Mouse (Mus musculus) thymus, postnatal 25 days (tissue): ENCODE data around the gene Vps52.
"Not testable (repeated sequence)": the region's sequence is repeated elsewhere in the genome, so short reads cannot be mapped to it uniquely, and the experiment has no call there.

Experiments
- DNase-seq: peaks from one replicate; pipeline ENCODE4 v3.0.0; 2022

Gene Vps52

GRCm38 (mm10) chr17:33947430-33948089 is 8.1 kb upstream of the Vps52 start:
- peak; percentile 66 for DNase-seq

DNA sequence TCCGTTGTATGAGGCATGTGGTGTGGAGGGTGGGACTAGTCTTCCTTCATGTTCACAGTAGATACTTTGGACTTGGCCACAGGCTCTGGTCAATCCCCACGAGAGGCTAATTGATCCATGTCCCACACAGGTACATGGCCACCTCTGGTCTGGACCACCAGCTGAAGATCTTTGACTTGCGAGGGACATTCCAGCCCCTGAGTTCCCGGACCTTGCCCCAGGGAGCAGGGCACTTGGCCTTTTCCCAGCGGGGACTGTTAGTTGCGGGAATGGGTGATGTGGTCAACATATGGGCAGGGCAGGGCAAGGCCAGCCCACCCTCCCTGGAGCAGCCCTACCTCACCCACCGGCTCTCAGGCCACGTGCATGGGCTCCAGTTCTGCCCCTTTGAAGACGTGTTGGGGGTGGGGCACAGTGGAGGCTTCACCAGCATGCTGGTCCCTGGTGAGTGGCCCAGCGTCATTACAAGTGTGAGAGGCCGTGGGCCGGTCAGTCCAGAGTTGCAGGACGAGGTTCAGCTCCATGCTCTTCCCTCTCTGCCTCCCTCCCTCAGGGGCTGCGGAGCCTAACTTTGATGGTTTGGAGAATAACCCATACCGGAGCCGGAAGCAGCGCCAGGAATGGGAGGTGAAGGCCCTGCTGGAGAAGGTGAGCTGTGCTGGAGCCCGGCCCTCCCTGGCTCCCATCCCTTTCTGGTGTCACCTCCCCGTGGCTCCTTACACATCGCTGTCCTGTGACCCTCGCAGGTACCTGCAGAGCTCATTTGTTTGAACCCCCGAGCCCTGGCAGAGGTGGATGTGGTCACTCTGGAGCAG is 7.3 kb upstream of the Vps52 start:
- DNase-seq, result no peak

DNA sequence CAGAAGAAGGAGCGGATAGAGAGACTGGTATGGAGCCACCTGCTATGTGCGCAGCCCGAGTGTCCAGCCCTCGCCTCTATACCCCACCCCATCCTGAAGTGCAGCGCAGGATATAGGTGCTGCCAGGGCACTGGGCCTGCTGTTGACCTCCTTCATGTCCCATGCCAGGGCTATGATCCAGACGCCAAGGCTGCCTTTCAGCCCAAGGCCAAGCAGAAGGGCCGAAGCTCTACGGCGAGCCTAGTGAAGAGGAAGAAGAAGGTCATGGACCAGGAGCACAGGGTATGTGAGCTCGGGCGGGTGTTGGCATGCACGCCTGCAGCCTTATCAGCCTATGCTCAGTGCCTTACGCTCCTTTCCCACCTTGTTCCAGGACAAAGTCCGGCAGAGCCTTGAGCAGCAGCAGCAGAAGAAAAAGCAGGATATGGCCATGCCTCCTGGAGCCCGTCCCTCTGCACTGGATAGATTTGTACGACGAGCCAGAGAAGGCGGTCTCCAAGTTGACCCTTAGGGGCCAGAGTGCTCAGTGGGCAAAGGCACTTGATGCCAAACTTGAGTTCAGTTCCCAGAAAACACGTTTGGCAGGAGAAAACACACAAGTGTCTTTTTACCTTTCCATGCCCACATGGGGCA is 6.6 kb upstream of the Vps52 start:
- no peak for DNase-seq

- DNase-seq, result no peak
Measured at GRCm38 (mm10) chr17:33950131-33950625, 5.4 kb upstream of the Vps52 start.

DNA sequence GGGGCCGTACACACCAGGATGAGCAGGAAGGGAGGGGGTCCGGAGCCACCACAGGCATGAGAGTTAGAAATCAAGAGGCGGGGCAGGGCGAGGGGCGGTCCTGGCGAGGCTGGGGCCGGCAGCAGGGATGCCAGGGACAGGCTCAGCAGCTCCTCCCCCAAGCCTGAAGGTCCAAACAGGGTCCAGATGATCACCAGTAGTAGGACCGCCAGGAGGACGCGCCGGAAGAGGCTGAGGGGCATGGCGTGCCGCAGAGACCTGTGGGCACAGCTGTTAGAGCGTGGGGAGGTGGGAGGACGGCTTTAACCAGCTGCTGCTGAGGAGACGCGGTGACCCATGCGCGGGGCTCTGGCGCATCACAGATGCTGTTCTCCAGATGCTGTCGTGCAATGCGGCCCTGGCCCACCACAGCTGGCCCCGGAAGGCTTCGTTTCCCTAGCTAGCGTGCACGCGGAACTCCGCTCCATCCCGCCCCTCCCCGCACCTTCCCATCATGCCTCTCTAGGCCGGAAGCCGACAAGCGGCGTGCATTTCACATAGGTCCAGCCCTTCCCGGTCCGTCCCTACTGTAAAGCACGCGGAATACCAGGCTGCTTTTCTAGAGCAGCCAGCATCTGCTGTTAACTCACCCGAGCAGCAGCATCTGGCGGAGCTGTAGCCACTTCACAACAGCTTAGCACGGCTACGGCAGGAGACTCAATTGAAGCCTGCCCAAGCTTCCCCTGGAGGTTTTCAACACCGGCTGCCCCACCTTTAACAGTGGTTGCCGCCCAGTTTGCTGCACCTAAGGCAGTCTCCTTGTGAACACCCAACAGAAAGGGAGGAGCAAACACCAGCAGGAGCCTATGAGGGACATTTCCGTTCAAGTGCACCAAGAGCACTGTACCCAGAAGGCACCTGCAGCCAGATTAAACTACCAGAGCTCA is 4.3 kb upstream of the Vps52 start, which contains the start of gene B3galt4:
B3galt4 (minus strand) TSS at position 468 of the 926 bp plus-strand sequence.
- peak; percentile 80 for DNase-seq

DNA sequence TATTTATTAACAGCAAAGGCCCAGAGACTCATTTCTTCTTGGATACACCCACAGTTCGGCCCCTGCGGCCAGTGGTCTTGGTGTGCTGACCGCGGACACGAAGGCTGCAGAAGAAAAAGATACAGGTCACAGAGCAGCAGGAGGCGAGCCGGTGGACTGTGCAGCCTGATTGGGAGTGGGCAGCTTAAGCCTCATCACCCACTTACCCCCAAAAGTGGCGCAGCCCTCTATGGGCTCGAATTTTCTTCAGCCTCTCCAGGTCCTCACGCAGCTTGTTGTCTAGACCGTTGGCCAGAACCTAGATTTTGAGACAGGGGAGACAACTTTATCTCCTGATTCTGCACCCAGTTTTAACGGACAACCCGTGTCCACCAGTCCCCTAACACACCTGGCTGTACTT is 3.6 kb upstream of the Vps52 start:
- not testable (repeated sequence) for DNase-seq

DNA sequence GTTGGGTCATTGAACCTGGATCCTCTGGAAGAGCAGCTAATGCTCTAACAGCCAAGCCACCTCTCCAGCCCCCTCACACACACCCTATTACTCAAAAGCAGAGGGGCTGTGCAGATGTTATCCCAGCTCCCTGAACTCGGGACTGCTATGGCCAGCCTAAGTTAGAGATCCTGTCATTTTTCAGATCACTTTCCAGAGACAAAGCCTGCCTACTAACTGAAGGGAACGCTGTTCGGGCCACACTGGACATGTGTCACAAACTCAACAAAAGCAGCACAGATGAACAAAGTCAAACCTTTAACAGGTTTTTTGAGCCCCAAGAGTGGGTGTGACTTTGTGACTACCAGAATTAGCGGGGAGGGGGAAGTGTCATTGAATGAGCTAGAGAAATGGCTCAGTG is 2.7 kb upstream of the Vps52 start:
- DNase-seq, result no peak

DNA sequence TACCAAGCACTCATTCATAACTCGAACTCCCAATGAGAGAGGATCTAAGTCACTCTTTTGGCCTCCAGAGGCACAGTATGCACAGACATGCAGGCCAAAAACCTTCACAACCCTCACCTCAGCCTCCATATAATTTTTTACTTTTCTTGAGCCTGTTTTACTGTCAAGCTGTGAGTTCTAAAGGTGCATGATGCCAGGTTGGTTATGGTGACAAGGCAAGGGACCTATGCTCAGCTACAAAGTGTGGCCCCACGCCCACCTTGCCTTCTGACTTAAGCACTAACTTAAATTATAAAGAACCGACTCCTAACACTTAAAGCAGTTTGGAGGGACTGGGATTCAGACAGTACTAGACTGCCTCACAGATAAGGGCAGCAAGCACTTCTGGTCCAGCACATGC is 2.3 kb upstream of the Vps52 start:
- DNase-seq, result no peak

DNA sequence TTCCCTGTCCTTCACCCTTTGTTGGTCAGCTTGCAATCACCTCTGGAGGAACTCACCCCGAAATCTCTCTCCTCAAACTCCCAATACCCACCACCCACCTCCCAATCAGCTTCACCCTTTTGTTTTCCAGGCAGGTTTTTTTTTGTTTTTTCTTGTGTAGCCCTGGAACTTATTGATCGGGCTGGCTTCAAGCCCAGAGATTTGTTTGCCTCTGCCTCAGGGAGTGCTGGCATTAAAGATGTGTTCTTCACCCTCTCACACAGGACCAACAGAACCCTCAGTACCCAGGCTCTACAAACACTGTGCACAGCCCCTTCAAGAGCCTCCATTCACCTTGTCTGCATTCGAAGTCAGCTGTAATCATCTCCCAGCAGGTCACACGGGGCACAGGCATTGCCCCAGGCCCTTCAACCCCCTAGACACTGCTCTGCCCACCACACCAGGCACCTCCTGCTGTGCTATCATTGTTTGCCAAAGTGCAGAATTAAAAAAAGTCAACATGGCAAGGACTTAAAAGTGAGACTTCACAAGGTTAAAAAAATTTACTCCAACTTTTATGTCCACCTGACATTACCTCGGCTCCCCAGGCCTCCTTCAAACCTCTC is 1.5 kb upstream of the Vps52 start:
- no peak for DNase-seq

DNA sequence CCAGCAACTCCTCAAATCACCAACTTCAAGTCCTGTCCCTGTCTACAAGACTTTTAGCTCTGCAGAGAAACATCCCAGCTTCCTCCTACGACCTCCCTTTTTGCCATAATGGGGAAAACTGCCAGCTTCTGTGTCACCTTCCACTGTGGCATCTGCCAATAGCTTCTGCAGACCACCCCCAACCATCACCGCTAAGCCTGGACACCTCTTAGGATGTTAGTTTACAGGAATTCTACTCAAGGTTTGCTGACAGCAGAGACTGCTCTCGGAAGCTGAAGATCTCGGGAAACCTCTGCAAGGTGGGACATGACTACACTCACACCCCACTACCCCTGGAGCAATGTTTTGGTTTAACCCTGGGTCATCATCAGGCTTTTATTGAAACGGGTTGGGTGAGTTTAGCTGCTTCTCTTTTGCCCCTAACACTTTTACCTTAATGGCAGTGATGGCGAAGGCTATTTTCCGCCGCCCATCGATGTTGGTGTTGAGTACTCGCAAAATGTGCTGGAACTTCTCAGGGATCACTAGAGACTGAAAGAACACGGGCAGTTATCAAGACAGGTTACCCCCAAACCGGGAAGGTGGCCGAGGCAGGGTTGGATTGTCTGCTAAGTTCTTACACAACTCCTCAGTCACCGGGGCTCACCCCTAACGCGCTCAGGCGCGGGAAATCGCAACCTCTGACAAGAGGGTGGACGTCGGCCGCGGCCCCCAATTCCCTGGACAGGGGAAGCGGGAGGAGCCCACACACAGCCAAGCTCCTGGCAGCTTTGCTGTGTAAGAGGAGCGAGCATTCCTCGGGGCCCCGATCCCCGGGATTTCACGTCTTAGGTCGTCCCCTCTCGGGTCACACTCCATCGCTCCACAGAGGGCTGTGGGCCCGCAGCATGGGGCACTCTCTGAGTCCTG is 712 bp upstream of the Vps52 start:
- no peak for DNase-seq

GRCm38 (mm10) chr17:33956336-33956735 is 724 bp downstream of the Vps52 start:
- DNase-seq, result no peak

DNA sequence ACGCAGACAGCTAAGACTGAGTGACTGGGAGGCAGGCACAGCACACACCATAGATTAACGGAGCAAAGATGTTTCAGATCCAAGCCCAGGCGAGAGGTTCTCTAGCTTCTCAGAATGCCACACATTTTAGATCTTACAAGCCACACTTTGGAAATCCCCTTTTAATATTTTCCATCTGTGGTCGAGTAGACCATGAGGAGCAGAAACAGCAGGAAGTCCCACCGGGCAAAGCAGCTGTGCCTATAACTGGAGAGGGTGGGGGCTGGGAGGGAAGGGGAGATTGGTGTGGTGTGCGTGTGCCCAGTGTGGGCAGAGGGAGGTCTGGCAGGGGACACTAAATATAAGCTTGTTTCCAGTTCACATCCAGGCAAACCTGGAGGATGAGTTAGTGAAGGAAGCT is 1.9 kb downstream of the Vps52 start:
- DNase-seq, result no peak

- DNase-seq, result no peak
Measured at GRCm38 (mm10) chr17:33958451-33958850, 2.8 kb downstream of the Vps52 start.

DNA sequence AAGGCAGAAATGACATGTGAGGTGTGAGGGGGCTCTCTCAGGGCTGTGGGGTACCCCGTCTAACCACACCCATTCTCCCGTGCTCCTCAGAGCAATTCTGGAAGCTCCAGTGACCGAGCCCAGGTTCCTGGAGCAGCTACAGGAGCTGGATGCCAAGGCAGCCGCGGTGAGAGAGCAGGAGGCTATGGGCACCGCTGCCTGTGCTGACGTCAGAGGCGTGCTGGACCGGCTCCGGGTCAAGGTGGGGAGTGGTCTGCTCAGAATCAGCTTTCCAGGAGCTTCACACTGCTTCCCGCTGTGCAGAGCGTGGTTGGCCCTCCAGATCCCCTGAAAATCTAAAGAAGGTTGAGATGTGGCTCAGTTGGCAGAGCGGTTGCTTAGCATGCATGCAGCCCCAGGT is 3.5 kb downstream of the Vps52 start:
- DNase-seq, result no peak

- DNase-seq, result no peak
Measured at GRCm38 (mm10) chr17:33959948-33960347, 4.3 kb downstream of the Vps52 start.

- no peak for DNase-seq
Measured at GRCm38 (mm10) chr17:33962876-33963275, 7.3 kb downstream of the Vps52 start.

DNA sequence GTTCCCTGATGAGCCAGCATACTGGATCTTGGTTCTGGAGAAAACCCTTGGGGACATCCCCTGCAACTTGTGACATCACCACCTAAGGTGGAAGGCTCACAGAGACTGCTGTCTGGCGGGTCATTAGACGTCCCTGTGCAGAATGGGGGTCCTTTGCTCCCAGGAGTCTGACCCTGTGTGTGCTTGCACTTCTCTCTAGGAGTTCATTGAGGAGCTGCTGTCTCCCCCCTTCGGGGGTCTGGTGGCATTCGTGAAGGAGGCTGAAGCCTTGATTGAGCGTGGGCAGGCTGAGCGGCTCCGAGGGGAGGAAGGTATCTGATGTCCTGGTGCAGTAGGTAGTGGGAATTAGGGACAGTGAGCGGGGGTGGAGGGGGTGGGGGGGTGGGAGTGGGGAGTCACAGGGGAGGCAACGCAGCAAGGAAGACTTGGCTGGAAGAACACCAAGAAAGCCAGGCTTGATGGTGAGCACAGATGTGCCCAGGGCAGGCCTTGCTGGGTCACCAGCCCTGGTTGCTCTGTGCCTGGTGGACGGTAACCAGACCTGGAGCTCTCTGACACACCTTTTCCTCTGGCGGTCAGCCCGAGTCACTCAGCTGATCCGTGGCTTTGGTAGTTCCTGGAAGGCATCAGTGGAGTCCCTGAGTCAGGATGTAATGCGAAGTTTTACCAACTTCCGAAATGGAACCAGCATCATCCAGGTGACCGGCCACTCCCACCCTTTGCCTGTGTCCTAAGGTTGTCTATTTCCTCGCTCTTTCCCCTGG is 9.7 kb downstream of the Vps52 start:
- DNase-seq, result no peak

DNA sequence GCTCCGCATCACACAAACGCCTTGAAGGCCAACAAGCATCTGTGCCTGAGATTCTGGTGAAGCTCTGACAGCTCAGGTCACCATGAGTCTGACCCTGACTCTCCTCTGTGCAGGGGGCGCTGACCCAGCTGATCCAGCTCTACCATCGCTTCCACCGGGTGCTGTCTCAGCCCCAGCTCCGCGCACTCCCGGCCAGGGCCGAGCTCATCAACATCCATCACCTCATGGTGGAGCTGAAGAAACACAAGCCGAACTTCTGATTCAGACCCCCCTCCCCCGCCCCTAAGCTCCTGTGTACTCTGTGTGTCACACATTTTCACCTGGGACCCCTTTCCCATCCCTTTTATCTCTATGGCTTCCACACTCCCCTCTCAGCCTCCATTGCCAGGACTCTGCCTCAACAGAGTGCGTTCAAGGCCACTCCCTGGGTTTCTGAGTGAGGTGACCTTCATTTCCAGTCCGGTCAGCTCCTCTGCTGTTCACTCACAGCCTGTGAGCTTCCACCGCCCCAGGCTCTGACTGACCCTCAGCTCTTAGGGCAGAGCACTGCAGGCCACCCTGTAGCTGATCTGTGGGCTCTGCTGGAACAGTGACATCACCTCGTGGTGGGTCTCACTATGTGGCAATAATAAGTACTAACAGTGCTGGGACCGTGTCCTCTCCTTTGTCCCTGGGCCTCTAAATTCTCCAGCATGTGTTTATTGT is 10.4 kb downstream of the Vps52 start:
- DNase-seq, result no peak

- DNase-seq, result peak; percentile 78
Measured at GRCm38 (mm10) chr17:33968489-33968888, 12.9 kb downstream of the Vps52 start.

- peak; percentile 39 for DNase-seq
Measured at GRCm38 (mm10) chr17:33968927-33969326, 13.3 kb downstream of the Vps52 start.
